Mouse (Mus musculus) kidney, adult 2 months (tissue): Measurements from ENCODE around the gene Sbp.

ENCODE experiments used
- CTCF ChIP-seq: fragments of 200-500 bp; conservative IDR thresholded peaks from 2 replicates; pipeline ENCODE4 v1.5.1; 2011; ENCODE audit warnings: low read depth, mild to moderate bottlenecking, control low read depth, low read length, moderate library complexity, mixed read lengths; ENCODE audit not compliant: insufficient read depth, insufficient read length
- POLR2A ChIP-seq: fragments of 200-500 bp; IDR thresholded peaks from one replicate; pipeline ENCODE4 v1.6.1; 2011; ENCODE audit warnings: low read depth, low read length, control low read depth

DNA sequence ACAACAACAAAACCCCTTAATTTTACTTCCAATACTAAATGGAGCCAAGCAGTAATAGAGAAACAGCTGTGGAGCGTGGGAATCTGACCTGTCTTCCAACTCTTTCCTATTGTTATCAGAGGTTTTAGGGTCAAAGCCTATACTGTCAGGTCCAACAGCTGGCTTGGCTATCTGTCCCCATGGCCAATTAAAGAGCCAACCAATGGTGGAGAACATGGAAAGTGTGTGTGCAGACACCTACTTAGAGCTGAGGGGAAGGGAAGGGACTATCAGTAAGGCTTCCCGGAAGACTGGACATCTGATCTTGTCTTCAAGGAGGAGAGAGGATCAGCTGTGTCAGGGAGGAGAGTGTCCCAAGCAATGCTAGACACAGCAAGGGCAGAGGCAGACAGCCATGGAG is 7.6 kb downstream of the Sbp start:
- no peak for TF ChIP-seq CTCF
- no peak for TF ChIP-seq POLR2A
